Mouse (Mus musculus): ENCODE data around the gene Urb2. TPM values are rescaled to one million over a fixed set of nuclear protein-coding genes. Genes with fewer than 3 reads are reported as not detected.
"Not testable (repeated sequence)": the region's sequence is repeated elsewhere in the genome, so short reads cannot be mapped to it uniquely, and the experiment has no call there.

Gene Urb2
- polyA plus RNA-seq, 1 experiment from 2014 or later, result 6.9 TPM

GRCm38 (mm10) chr8:123990277-123991049 is 30.8 kb upstream of the Urb2 start:
- peak overlapping the region; percentile 82; the same call in 1 of the 2 replicates for H3K27ac ChIP-seq
- no peak overlapping the region for H3K4me3 ChIP-seq
- no peaks in the 10 kb centered on the region for H3K9me3 ChIP-seq
- H3K27me3 ChIP-seq (ENCODE audit: insufficient read depth, poor library complexity, severe bottlenecking), result no peaks in the 10 kb centered on the region
- no peak for DNase-seq (ENCODE audit: low spot score)
- WGBS, result 44% methylated on average over 13 of the region's 13 CpGs
- peaks cover 20% of the 10 kb centered on the region for H3K36me3 ChIP-seq
- peaks cover 23% of the 10 kb centered on the region for H3K4me1 ChIP-seq

DNA sequence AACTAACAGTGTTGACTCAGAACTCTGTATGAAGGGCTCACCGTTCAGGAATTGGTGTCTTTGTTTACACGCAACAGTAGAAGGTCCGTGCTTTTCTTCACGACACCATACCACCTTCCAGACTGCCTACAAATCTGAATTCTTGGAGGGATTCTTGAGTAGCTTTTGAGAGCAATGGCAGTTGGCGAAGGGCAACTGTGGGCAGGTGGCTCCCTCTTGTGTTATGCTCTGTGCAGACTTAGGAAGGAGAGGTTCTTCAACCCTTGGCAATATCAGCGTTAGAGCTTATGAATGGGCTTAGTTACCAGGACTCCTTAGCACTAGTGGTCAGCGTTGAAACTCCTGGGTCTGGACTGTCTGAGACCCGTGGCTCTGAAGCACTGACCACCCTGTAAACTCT is 28.7 kb upstream of the Urb2 start:
- H3K27me3 ChIP-seq (ENCODE audit: insufficient read depth, poor library complexity, severe bottlenecking), result no peaks in the 10 kb centered on the region
- H3K4me1 ChIP-seq, result peaks cover 23% of the 10 kb centered on the region
- no peak for DNase-seq (ENCODE audit: low spot score)
- 76% methylated on average over 8 of the region's 8 CpGs for WGBS
- no peaks in the 10 kb centered on the region for H3K9me3 ChIP-seq
- peaks cover 38% of the 10 kb centered on the region for H3K36me3 ChIP-seq
- H3K27ac ChIP-seq, result no peak overlapping the region
- no peak overlapping the region for H3K4me3 ChIP-seq

GRCm38 (mm10) chr8:123993597-123993996 is 27.7 kb upstream of the Urb2 start:
- H3K9me3 ChIP-seq, result no peaks in the 10 kb centered on the region
- H3K27me3 ChIP-seq (ENCODE audit: insufficient read depth, poor library complexity, severe bottlenecking), result no peaks in the 10 kb centered on the region
- DNase-seq (ENCODE audit: low spot score), result no peak
- H3K4me1 ChIP-seq, result peaks cover 22% of the 10 kb centered on the region
- H3K27ac ChIP-seq, result no peak overlapping the region
- 85% methylated on average over 5 of the region's 5 CpGs for WGBS
- peaks cover 45% of the 10 kb centered on the region for H3K36me3 ChIP-seq
- H3K4me3 ChIP-seq, result no peak overlapping the region

- peaks cover 18% of the 10 kb centered on the region for H3K4me1 ChIP-seq
- H3K36me3 ChIP-seq, result peaks cover 49% of the 10 kb centered on the region
- H3K9me3 ChIP-seq, result no peaks in the 10 kb centered on the region
- DNase-seq (ENCODE audit: low spot score), result no peak
- H3K27ac ChIP-seq, result no peak overlapping the region
- no peaks in the 10 kb centered on the region for H3K27me3 ChIP-seq (ENCODE audit: insufficient read depth, poor library complexity, severe bottlenecking)
- WGBS, result 92% methylated on average over 3 of the region's 3 CpGs
- H3K4me3 ChIP-seq, result no peak overlapping the region
Measured at GRCm38 (mm10) chr8:123993997-123994396, 27.3 kb upstream of the Urb2 start.

DNA sequence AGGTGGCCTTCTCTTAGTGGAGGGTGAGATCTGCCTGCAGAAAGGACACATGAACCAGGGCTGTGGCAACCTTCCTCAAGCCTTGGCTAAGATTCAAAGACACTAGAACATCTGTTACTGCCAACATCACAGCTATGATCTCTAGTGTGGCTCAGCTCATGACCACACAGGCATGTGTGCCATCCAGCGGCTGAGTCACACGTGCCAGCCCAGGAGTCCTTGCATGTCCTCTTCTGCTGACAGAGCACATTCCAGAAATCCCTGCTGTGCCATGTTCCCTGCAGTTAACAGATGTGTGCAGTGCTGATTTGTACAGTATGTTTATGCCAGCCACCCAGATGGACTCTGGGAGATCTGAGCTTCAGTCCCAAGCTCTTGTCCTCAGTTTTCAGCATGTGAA is 21.7 kb upstream of the Urb2 start:
- no peak overlapping the region for H3K27ac ChIP-seq
- H3K9me3 ChIP-seq, result no peaks in the 10 kb centered on the region
- no peak overlapping the region for H3K4me3 ChIP-seq
- no peak for DNase-seq (ENCODE audit: low spot score)
- no peaks in the 10 kb centered on the region for H3K27me3 ChIP-seq (ENCODE audit: insufficient read depth, poor library complexity, severe bottlenecking)
- H3K36me3 ChIP-seq, result peaks cover 89% of the 10 kb centered on the region
- 97% methylated on average over 2 of the region's 2 CpGs for WGBS
- H3K4me1 ChIP-seq, result no peaks in the 10 kb centered on the region

- DNase-seq (ENCODE audit: low spot score), result no peak
- H3K27me3 ChIP-seq (ENCODE audit: insufficient read depth, poor library complexity, severe bottlenecking), result no peaks in the 10 kb centered on the region
- WGBS, result 89% methylated on average over 10 of the region's 10 CpGs
- H3K4me1 ChIP-seq, result no peaks in the 10 kb centered on the region
- no peak overlapping the region for H3K4me3 ChIP-seq
- H3K36me3 ChIP-seq, result peaks cover 92% of the 10 kb centered on the region
- no peak overlapping the region for H3K27ac ChIP-seq
- H3K9me3 ChIP-seq, result no peaks in the 10 kb centered on the region
Measured at GRCm38 (mm10) chr8:124002546-124003108, 18.7 kb upstream of the Urb2 start.

DNA sequence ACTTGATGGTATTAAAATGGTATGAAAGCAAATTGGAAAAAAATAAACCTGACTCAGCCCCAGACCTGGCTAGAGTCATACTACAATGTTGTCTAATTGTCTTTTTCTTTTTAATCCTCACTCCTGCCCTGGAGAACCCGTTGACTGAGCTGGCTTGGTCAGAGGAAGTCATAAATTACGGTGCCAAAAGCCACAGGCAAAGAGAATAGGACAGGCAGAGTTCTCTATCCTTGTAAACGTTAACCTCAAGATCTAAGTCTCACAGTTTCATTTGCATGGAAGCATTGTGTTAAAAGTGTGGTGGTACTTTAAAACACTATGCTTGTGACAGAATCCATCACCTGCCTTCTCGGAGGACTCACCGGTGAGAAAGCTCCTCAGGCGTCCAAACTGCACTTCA is 13.5 kb upstream of the Urb2 start:
- Histone ChIP-seq H3K36me3 (peaks cover 72% of the 10 kb centered on the region), H3K9me3 (no peaks in the 10 kb centered on the region), H3K27me3 (ENCODE audit: insufficient read depth, poor library complexity, severe bottlenecking) (no peaks in the 10 kb centered on the region), H3K4me3 (no peak overlapping the region), H3K27ac (no peak overlapping the region), H3K4me1 (peaks cover 10% of the 10 kb centered on the region)
- no peak for DNase-seq (ENCODE audit: low spot score)
- WGBS, result 92% methylated on average over 6 of the region's 6 CpGs

DNA sequence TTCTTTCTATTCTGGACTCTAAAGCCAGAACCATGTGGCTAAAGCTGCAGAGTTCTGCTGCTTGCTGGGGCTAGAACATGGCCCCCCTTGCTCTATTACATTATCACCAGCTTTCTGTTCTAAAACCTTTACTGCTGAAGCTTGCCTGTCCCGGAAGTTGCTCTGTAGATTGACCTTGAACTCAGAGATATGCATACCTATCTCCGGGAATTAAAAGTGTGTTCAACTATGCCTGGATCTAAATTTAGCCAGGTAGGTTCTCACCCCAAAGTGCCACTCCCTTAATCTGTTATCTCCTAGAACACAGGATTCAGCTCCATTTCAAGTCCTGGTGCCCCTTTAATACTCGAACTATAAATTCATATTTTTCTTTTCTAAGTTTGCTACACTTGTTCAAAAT is 9.7 kb upstream of the Urb2 start:
- no peaks in the 10 kb centered on the region for H3K9me3 ChIP-seq
- peaks cover 15% of the 10 kb centered on the region for H3K4me1 ChIP-seq
- peaks cover 35% of the 10 kb centered on the region for H3K36me3 ChIP-seq
- no peak overlapping the region for H3K4me3 ChIP-seq
- DNase-seq (ENCODE audit: low spot score), result no peak
- 43% methylated on average over 3 of the region's 3 CpGs for WGBS
- no peak overlapping the region for H3K27ac ChIP-seq
- no peaks in the 10 kb centered on the region for H3K27me3 ChIP-seq (ENCODE audit: insufficient read depth, poor library complexity, severe bottlenecking)

- Histone ChIP-seq H3K36me3 (peaks cover 30% of the 10 kb centered on the region), H3K27me3 (ENCODE audit: insufficient read depth, poor library complexity, severe bottlenecking) (no peaks in the 10 kb centered on the region), H3K9me3 (no peaks in the 10 kb centered on the region), H3K27ac (no peak overlapping the region), H3K4me3 (no peak overlapping the region), H3K4me1 (peaks cover 16% of the 10 kb centered on the region)
- WGBS, result 95% methylated on average over 3 of the region's 3 CpGs
- DNase-seq (ENCODE audit: low spot score), result no peak
Measured at GRCm38 (mm10) chr8:124011989-124012586, 9.2 kb upstream of the Urb2 start.

DNA sequence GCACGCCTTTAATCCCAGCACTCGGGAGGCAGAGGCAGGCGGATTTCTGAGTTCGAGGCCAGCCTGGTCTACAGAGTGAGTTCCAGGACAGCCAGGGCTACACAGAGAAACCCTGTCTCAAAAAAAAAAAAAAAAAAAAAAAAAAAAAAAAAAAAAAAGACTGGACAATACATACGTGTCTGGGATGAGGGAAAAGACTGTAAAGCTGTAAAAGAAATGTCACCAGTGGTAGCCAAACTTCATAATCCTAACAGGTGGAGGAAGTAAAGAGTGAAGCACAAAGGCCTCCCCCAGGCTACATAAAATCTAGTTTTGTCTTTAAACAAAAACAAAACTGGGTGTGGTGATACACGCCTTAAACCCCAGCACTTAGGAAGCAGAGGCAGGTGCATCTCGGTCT is 7.0 kb upstream of the Urb2 start:
- not testable (repeated sequence) for H3K27me3 ChIP-seq (ENCODE audit: insufficient read depth, poor library complexity, severe bottlenecking); DNase-seq (ENCODE audit: low spot score); H3K9me3 ChIP-seq

DNA sequence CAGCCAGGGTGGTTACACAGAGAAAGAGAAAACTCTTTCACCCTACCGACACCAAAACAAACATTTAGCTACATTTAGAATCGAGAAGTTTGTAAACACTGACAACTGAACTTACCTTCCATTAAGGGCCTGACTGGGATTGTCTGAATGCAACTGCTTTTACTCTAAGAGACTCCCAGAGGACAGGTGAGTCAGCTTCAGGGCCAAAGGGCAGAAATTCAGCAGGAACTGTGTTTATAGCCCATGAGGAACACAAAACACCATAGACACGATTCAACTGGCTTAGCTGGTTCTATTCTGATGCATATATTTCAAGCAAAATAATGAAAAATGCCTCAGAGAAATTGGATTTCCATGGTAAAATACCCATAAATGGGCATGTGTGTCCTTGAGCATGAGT is 6.6 kb upstream of the Urb2 start:
- DNase-seq (ENCODE audit: low spot score), result no peak
- Histone ChIP-seq H3K27ac (no peak overlapping the region), H3K27me3 (ENCODE audit: insufficient read depth, poor library complexity, severe bottlenecking) (no peaks in the 10 kb centered on the region), H3K9me3 (no peaks in the 10 kb centered on the region), H3K36me3 (peaks cover 6% of the 10 kb centered on the region), H3K4me3 (no peak overlapping the region), H3K4me1 (peaks cover 38% of the 10 kb centered on the region)
- 82% methylated on average over 3 of the region's 3 CpGs for WGBS

More for the DNA sequence above, 7.0 kb upstream of the Urb2 start:
- not testable (repeated sequence) for H3K27ac ChIP-seq, H3K4me3 ChIP-seq
- peaks cover 34% of the 10 kb centered on the region for H3K4me1 ChIP-seq
- peaks cover 11% of the 10 kb centered on the region for H3K36me3 ChIP-seq
- WGBS, result 91% methylated on average over 7 of the region's 7 CpGs

DNA sequence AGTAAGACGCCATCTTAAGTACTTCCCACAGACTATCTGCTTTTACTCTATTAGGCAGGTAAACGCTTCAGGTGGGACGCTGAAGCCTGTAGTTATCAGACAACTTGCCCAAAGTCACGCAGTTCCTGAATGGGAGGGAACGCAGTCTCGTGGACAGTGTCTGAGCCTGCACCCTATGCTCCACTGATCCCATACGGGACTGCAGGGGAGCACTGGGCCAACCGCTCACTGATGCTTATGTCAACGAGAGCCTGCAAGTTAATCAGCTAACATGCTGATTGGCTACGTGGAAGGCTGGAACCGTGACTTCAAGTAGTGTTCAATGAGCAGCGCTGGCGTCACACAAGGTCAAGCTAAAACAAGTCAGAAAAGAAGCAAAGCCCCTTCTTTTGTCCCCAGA is 1.5 kb upstream of the Urb2 start:
- peak; percentile 84 for DNase-seq (ENCODE audit: low spot score)
- Histone ChIP-seq H3K27ac (peak overlapping the region; percentile 99; the same call in 1 of the 2 replicates), H3K4me1 (peaks cover 49% of the 10 kb centered on the region), H3K4me3 (peak overlapping the region; percentile 88), H3K9me3 (no peaks in the 10 kb centered on the region), H3K36me3 (peaks cover 21% of the 10 kb centered on the region), H3K27me3 (ENCODE audit: insufficient read depth, poor library complexity, severe bottlenecking) (no peaks in the 10 kb centered on the region)
- WGBS, result 22% methylated on average over 13 of the region's 13 CpGs

DNA sequence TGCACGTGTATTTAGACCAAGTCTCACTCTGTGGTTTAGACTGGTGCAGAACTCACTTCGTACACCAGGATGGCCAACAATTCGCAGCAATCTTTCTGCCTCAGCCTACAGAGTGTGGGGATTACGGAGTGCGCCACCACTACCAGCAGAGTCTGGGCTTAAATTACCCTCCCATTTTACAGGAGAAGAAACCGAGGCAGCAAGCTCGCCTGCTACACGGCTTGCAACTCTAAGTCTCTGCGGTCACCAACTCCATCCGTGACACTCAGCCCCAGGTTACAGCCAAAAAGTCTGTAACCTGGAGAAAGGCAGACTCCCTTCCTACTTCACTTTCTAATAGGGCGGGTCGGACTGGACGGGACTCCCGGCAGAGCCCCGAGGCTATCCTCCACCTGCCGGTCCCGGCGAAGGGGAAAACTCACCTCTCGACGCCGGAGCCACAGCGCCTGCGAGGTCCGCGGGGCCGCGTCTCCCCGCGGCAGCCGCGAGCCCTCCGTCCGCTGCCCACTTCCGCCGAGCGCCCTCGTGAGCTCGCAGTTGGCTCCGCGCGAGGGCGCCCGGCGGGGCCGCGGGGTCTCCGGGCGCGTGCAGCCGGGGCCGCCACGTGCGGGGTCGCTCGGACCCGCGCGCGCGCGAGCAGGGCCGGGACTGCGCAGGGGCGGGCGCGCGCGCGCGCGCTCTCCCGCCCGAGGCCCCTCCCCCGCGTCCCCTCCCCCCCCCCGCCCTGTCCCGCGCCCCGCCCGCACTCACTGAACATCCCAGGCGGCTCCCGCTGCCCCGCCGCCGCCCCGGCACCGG is 670 bp upstream of the Urb2 start:
- H3K4me3 ChIP-seq, result peak overlapping the region; percentile 88
- H3K27me3 ChIP-seq (ENCODE audit: insufficient read depth, poor library complexity, severe bottlenecking), result no peaks in the 10 kb centered on the region
- 1% methylated on average over 63 of the region's 87 CpGs for WGBS
- peak; percentile 78 for DNase-seq (ENCODE audit: low spot score)
- H3K36me3 ChIP-seq, result peaks cover 30% of the 10 kb centered on the region
- no peaks in the 10 kb centered on the region for H3K9me3 ChIP-seq
- H3K4me1 ChIP-seq, result peaks cover 49% of the 10 kb centered on the region
- H3K27ac ChIP-seq, result peak overlapping the region; percentile 99

Data from heart, embryonic 10.5 days (tissue).